Mouse (Mus musculus) neural tube, embryonic 15.5 days (tissue): ENCODE measurements around the gene Glis2. TPM values are rescaled to one million over a fixed set of nuclear protein-coding genes. Genes with fewer than 3 reads are reported as not detected.
"Not testable (repeated sequence)": the region's sequence is repeated elsewhere in the genome, so short reads cannot be mapped to it uniquely, and the experiment has no call there.

Experiments used
- ATAC-seq: fragments of 200-750 bp; cut with Nextera tagmentation; 2 replicates; pipeline ENCODE4 v1.8.0; 2017; ENCODE audit warnings: mild to moderate bottlenecking, moderate TSS enrichment, moderate library complexity; ENCODE audit not compliant: low FRiP score
- H3K27ac ChIP-seq: fragments of 300-500 bp; sonication (generic); replicated peaks from 2 replicates; pipeline ENCODE4 v1.5.1; 2015; ENCODE audit warnings: mild to moderate bottlenecking, inconsistent platforms
- H3K27me3 ChIP-seq: fragments of 300-500 bp; sonication (generic); replicated peaks from 2 replicates; pipeline ENCODE4 v1.6.1; 2015; ENCODE audit warnings: inconsistent platforms
- H3K36me3 ChIP-seq: fragments of 300-500 bp; sonication (generic); 2 replicates; pipeline ENCODE4 v1.6.1; 2015; ENCODE audit warnings: inconsistent platforms
- H3K4me1 ChIP-seq: fragments of 300-500 bp; sonication (generic); 2 replicates; pipeline ENCODE4 v1.6.1; 2015; ENCODE audit warnings: inconsistent platforms
- H3K4me2 ChIP-seq: fragments of 300-500 bp; sonication (generic); 2 replicates; pipeline ENCODE4 v1.6.1; 2015; ENCODE audit warnings: inconsistent platforms, mild to moderate bottlenecking, moderate library complexity
- H3K4me3 ChIP-seq: fragments of 300-500 bp; sonication (generic); replicated peaks from 2 replicates; pipeline ENCODE4 v1.5.1; 2015; ENCODE audit warnings: mild to moderate bottlenecking, inconsistent platforms
- H3K9ac ChIP-seq: fragments of 300-500 bp; sonication (generic); replicated peaks from 2 replicates; pipeline ENCODE4 v1.6.1; 2015; ENCODE audit warnings: mild to moderate bottlenecking, inconsistent platforms
- H3K9me3 ChIP-seq: fragments of 300-500 bp; sonication (generic); replicated peaks from 2 replicates; pipeline ENCODE4 v1.6.1; 2016; ENCODE audit warnings: inconsistent platforms
- whole genome bisulfite sequencing: fragments of 180-500 bp; shearing (Covaris S2); methylation state at CpG from one replicate; pipeline ENCODE4 v1.1.7; 2015; ENCODE audit warnings: mixed read lengths; 5-methylcytosine and 5-hydroxymethylcytosine counted together
- polyA plus RNA-seq: library from polyadenylated mRNA; unstranded; fragments of >200 nt; fragmentation: Nextera tagmentation; extraction: Ambion mirVana; gene quantifications from 2 replicates; pipeline ENCODE4 v1.2.1, GENCODE M21; 2015

Glis2 gene
- polyA plus RNA-seq, 1 experiment from 2014 or later = 18.7 TPM

- H3K9ac ChIP-seq = peak overlapping the region; percentile 72
- peak overlapping the region; percentile 96 for H3K27ac ChIP-seq
- peaks cover 26% of the 10 kb centered on the region for H3K4me1 ChIP-seq
- H3K4me3 ChIP-seq = peak overlapping the region; percentile 73
- H3K9me3 ChIP-seq = no peaks in the 10 kb centered on the region
- ATAC-seq = peak; percentile 93
- peak overlapping the region; percentile 95 for H3K4me2 ChIP-seq
- 1% methylated on average over 38 of the region's 38 CpGs for WGBS
- H3K36me3 ChIP-seq = no peaks in the 10 kb centered on the region
- H3K27me3 ChIP-seq = no peaks in the 10 kb centered on the region
Measured at GRCm38 (mm10) chr16:4558384-4558979, 36.0 kb upstream of the Glis2 start.

- Histone ChIP-seq H3K27ac (peak overlapping the region; percentile 96), H3K9ac (peak overlapping the region; percentile 72), H3K9me3 (no peaks in the 10 kb centered on the region), H3K4me1 (peaks cover 24% of the 10 kb centered on the region), H3K4me3 (peak overlapping the region; percentile 73), H3K27me3 (no peaks in the 10 kb centered on the region), H3K4me2 (peak overlapping the region; percentile 95), H3K36me3 (no peaks in the 10 kb centered on the region)
- 0% methylated on average over 43 of the region's 43 CpGs for WGBS
- peak; percentile 53 for ATAC-seq
Measured at GRCm38 (mm10) chr16:4558980-4559631, 35.4 kb upstream of the Glis2 start.

GRCm38 (mm10) chr16:4559715-4560144 lies 34.8 kb upstream of the Glis2 start, which contains the start of gene Tfap4:
Tfap4 (minus strand) TSS chr16:4559854.
- Histone ChIP-seq H3K4me3 (peak within 1 kb of the TSS; percentile 73), H3K9ac (peak within 1 kb of the TSS; percentile 72), H3K27me3 (no peaks in the 10 kb centered on the region), H3K4me1 (peaks cover 24% of the 10 kb centered on the region), H3K36me3 (no peaks in the 10 kb centered on the region), H3K4me2 (peak within 1 kb of the TSS; percentile 95), H3K9me3 (no peaks in the 10 kb centered on the region), H3K27ac (peak within 1 kb of the TSS; percentile 96)
- peak; percentile 20 for ATAC-seq
- WGBS = 0% methylated on average over 15 of the region's 17 CpGs

- Histone ChIP-seq H3K4me1 (peaks cover 24% of the 10 kb centered on the region), H3K9ac (peak overlapping the region; percentile 72), H3K9me3 (no peaks in the 10 kb centered on the region), H3K4me2 (peak overlapping the region; percentile 95), H3K27ac (peak overlapping the region; percentile 96), H3K36me3 (no peaks in the 10 kb centered on the region), H3K4me3 (peak overlapping the region; percentile 73), H3K27me3 (no peaks in the 10 kb centered on the region)
- ATAC-seq = peak; percentile 19
- 2% methylated on average over 43 of the region's 43 CpGs for WGBS
Measured at GRCm38 (mm10) chr16:4560145-4560952, 34.2 kb upstream of the Glis2 start.

- Histone ChIP-seq H3K36me3 (no peaks in the 10 kb centered on the region), H3K9me3 (no peaks in the 10 kb centered on the region), H3K4me2 (no peak overlapping the region), H3K9ac (no peak overlapping the region), H3K4me1 (no peaks in the 10 kb centered on the region), H3K27ac (no peak overlapping the region), H3K27me3 (0 out of 2 replicates have a peak, but pooled peaks cover 2% of the 10 kb centered on the region), H3K4me3 (no peak overlapping the region)
- 17% methylated on average over 4 of the region's 4 CpGs for WGBS
- ATAC-seq = no peak
Measured at GRCm38 (mm10) chr16:4567912-4568311, 26.6 kb upstream of the Glis2 start.

DNA sequence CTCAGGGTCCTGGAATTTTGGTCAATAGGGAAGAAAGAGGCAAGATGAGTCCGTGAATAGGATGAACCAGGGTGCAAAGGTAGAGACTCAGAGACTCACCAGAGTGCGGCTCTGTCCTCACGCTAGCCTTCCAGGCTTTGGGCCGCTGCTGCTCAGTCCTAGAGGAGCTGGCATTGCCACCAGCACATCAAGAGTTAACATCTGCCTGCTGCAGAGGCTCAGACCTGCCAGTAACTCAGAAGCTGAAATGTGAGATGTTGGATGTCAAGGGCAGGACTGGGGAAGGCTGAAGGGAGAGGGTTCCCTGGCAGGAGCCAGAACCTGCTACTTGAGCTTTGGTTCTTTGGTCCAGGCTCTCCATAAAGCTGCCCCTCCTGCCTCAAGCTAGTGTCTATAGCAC lies 23.8 kb upstream of the Glis2 start:
- ATAC-seq = no peak
- Histone ChIP-seq H3K27me3 (0 out of 2 replicates have a peak, but pooled peaks cover 2% of the 10 kb centered on the region), H3K27ac (no peak overlapping the region), H3K4me2 (no peak overlapping the region), H3K36me3 (no peaks in the 10 kb centered on the region), H3K4me1 (no peaks in the 10 kb centered on the region), H3K9me3 (no peaks in the 10 kb centered on the region), H3K9ac (no peak overlapping the region), H3K4me3 (no peak overlapping the region)
- WGBS = 66% methylated on average over 4 of the region's 4 CpGs

- no peak for ATAC-seq
Measured at GRCm38 (mm10) chr16:4576038-4576437, 18.5 kb upstream of the Glis2 start.

GRCm38 (mm10) chr16:4576873-4577272 lies 17.6 kb upstream of the Glis2 start:
- WGBS = 71% methylated on average over 2 of the region's 2 CpGs
- no peaks in the 10 kb centered on the region for H3K36me3 ChIP-seq

More at GRCm38 (mm10) chr16:4576038-4576437, 18.5 kb upstream of the Glis2 start:
- Histone ChIP-seq H3K4me3 (no peak overlapping the region), H3K36me3 (no peaks in the 10 kb centered on the region), H3K9me3 (no peaks in the 10 kb centered on the region), H3K27me3 (no peaks in the 10 kb centered on the region), H3K4me1 (no peaks in the 10 kb centered on the region), H3K9ac (no peak overlapping the region), H3K4me2 (no peak overlapping the region), H3K27ac (no peak overlapping the region)
- 50% methylated on average over 2 of the region's 2 CpGs for WGBS

GRCm38 (mm10) chr16:4578630-4579029 lies 15.9 kb upstream of the Glis2 start:
- Histone ChIP-seq H3K4me3 (no peak overlapping the region), H3K9me3 (no peaks in the 10 kb centered on the region), H3K4me2 (no peak overlapping the region), H3K27ac (no peak overlapping the region), H3K36me3 (no peaks in the 10 kb centered on the region), H3K9ac (no peak overlapping the region), H3K4me1 (no peaks in the 10 kb centered on the region), H3K27me3 (no peaks in the 10 kb centered on the region)
- WGBS = 63% methylated on average over 7 of the region's 7 CpGs
- ATAC-seq = no peak

More at GRCm38 (mm10) chr16:4576873-4577272, 17.6 kb upstream of the Glis2 start:
- H3K4me3 ChIP-seq = no peak overlapping the region
- H3K4me1 ChIP-seq = no peaks in the 10 kb centered on the region
- H3K27me3 ChIP-seq = no peaks in the 10 kb centered on the region
- H3K9ac ChIP-seq = no peak overlapping the region
- no peak overlapping the region for H3K27ac ChIP-seq
- no peaks in the 10 kb centered on the region for H3K9me3 ChIP-seq
- H3K4me2 ChIP-seq = no peak overlapping the region
- no peak for ATAC-seq

DNA sequence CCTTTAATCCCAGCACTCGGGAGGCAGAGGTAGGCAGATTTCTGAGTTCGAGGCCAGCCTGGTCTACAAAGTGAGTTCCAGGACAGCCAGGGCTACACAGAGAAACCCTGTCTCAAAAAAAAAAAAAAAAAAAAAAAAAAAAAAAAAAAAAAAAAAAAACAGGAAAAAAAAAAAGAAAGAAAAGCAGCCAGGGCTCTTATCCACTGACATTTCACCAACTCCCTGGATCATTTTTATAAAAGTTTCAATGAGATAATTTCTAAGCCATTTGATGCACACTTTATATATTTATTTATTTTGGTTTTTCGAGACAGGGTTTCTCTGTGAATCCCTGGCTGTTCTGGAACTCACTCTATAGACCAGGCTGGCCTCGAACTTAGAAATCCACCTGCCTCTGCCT lies 13.3 kb upstream of the Glis2 start:
- not testable (repeated sequence) for H3K4me3 ChIP-seq, H3K9me3 ChIP-seq, H3K27ac ChIP-seq, H3K36me3 ChIP-seq, H3K27me3 ChIP-seq, ATAC-seq, H3K9ac ChIP-seq, H3K4me2 ChIP-seq, H3K4me1 ChIP-seq
- WGBS = 91% methylated on average over 4 of the region's 4 CpGs

- no peak overlapping the region for H3K9ac ChIP-seq
- no peak for ATAC-seq
- no peaks in the 10 kb centered on the region for H3K36me3 ChIP-seq
- no peak overlapping the region for H3K27ac ChIP-seq
- no peak overlapping the region for H3K4me2 ChIP-seq
- WGBS = 94% methylated on average over 3 of the region's 3 CpGs
- H3K4me1 ChIP-seq = peaks cover 20% of the 10 kb centered on the region
- no peaks in the 10 kb centered on the region for H3K27me3 ChIP-seq
- no peaks in the 10 kb centered on the region for H3K9me3 ChIP-seq
- no peak overlapping the region for H3K4me3 ChIP-seq
Measured at GRCm38 (mm10) chr16:4583807-4584206, 10.7 kb upstream of the Glis2 start.
